Mouse (Mus musculus): ENCODE data around the gene Bpifa6. TPM values are rescaled to one million over a fixed set of nuclear protein-coding genes. Genes with fewer than 3 reads are reported as not detected.
"Not testable (repeated sequence)": the region's sequence is repeated elsewhere in the genome, so short reads cannot be mapped to it uniquely, and the experiment has no call there.

The Bpifa6 gene
- total RNA-seq, 2 experiments from 2014 or later = not detected

DNA sequence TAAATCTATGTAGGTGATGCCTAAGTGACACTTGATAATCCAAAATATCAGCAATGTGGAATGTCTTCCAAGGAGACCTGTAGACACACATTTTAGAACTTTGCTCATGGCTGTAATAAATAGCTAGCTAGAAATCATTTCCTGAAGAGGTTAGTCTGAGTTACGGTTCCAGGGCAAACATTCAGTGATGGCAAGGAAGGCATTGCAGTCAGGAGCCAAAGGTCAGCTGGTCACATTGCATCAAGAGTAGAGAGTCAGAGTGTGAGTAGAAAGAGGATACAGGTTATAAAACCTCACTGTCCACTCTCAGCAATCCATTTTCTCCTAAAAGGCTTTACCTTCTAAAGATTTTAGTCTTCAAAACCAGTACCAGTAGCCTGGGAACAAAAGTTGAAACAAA is 43.2 kb downstream of the Bpifa6 start:
- intact Hi-C loops (cut with DNase I) = no loop called here
- DNase-seq = no peak

DNA sequence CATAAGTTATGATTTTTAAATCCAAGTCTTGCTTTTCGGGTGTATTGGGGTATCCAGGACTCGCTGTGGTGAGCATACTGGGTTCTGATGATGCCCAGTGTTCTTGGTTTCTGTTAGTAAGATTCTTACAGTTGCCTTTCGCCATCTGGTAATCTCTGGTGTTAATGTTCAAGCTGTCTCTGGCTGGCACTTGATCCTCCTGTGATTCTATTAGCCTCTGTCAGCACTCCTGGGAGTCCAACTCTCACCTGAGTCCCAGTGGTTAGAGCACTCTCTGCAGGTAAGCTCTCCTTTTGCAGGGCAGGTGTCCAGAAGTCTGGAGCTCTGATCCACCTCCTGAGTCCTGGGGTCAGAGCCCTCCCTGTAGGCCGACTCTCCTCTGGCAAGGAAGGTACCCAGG is 49.9 kb downstream of the Bpifa6 start:
- intact Hi-C loops (cut with DNase I); DNase-seq: not testable (repeated sequence)

DNA sequence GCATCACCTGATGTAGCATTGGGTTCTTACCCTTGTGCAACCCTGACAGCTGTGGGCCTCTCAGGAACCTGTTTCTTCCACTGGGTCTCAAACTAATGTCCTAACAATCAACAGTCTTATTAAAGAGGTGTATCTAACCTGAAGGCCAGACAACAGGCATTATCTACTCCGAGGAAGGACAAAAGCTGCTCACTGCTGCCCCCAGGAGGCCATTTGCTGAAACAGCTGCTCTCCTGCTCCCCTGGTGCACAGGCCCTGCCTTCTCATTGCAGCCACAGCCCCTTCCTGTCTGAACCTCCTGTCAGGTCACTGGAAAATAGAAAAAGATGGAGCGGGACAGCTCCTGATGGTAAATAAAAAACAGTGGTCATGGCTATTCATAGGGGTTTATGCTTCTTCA is 64.2 kb downstream of the Bpifa6 start:
- peak; percentile 1 to 26 for DNase-seq
- intact Hi-C loops (cut with DNase I) = no loop called here

DNA sequence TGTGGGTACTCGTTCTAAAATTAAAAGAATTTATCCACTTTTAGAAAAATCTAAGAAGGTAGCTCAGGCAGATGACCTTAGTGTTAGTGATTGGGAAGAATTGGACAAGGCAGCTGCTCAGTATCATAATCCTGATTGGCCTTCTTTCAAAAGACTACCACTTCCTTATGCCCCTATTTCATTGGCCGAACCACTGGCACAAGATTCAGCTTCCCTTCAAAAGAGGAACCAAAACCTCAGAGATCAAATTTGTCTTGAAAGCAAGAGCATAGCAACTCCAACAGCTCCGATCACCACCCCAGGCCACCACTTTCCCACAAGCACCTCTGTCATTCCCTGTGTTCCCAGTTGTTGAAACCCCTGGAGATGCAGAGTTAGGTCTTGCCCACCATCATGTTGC is 70.0 kb downstream of the Bpifa6 start:
- no peak for DNase-seq
- intact Hi-C loops (cut with DNase I) = loop anchor here (5.0 kb wide), 1 partner anchor 113 kb away; no protein-coding TSS in a partner anchor

Other genes starting within 250 kb of the Bpifa6 start
- 100 to 1,000 TPM; 108 to 124 TPM for gene Mapre1, start 233.7 kb upstream of the Bpifa6 start, total RNA-seq (2021)
- gene Efcab8, start 195.0 kb upstream of the Bpifa6 start, total RNA-seq (2021) = not detected
- gene Sun5, start 103.9 kb upstream of the Bpifa6 start, total RNA-seq (2021) = not detected
- not detected for gene Bpifb2, start 99.9 kb upstream of the Bpifa6 start, total RNA-seq (2021)
- not detected for gene Bpifb6, start 74.6 kb upstream of the Bpifa6 start, total RNA-seq (2021)
- not detected for gene Bpifb3, start 56.7 kb upstream of the Bpifa6 start, total RNA-seq (2021)
- gene Bpifb4, start 36.7 kb upstream of the Bpifa6 start, total RNA-seq (2021) = not detected
- under 1 TPM in 1 of 2 experiments, not detected in 1; 0.36 TPM for gene Bpifa2, start 33.3 kb downstream of the Bpifa6 start, total RNA-seq (2021)
- gene Bpifa3, start 155.4 kb downstream of the Bpifa6 start, total RNA-seq (2021) = not detected
- gene Bpifa1, start 167.9 kb downstream of the Bpifa6 start, total RNA-seq (2021) = under 1 TPM in 1 of 2 experiments, not detected in 1; 0.24 TPM
- gene Bpifa5, start 187.7 kb downstream of the Bpifa6 start, total RNA-seq (2021) = not detected
- gene Bpifb1, start 215.9 kb downstream of the Bpifa6 start, total RNA-seq (2021) = under 1 TPM; 0.15 to 0.24 TPM
- not detected for gene Bpifb5, start 248.8 kb downstream of the Bpifa6 start, total RNA-seq (2021)

All from heart, postnatal 10 days (tissue).